Mouse (Mus musculus) monocyte, adult 5-6 weeks (primary cell): ENCODE data around the gene Lama1. TPM values are rescaled to one million over a fixed set of nuclear protein-coding genes. Genes with fewer than 3 reads are reported as not detected.

Experiments
- total RNA-seq: library from RNA; stranded (forward); fragments of 200-1000, 200-491, 200-594 nt; gene quantifications from 3 replicates; pipeline ENCODE4 v1.2.3, GENCODE M21; 2017

Gene Lama1
- total RNA-seq, 1 experiment from 2014 or later = not detected

Other genes with a start within 250 kb of the Lama1 start
- not detected in 3 replicates for gene Lrrc30, start 64.5 kb upstream of the Lama1 start, total RNA-seq